Mouse (Mus musculus) stomach, postnatal 0 days (tissue): ENCODE results near the gene Papss2.

Source experiments
- CTCF ChIP-seq: IDR thresholded peaks from 2 replicates; pipeline ENCODE4 v1.5.1; 2016; ENCODE audit warnings: antibody characterized with exemption, low read depth, mild to moderate bottlenecking, moderate library complexity
- EP300 ChIP-seq: optimal IDR thresholded peaks from 2 replicates; pipeline ENCODE3; 2016; ENCODE audit warnings: antibody characterized with exemption

GRCm38 (mm10) chr19:32614772-32615099, 19.1 kb downstream of the Papss2 start:
- TF ChIP-seq CTCF = no peak
- no peak for TF ChIP-seq EP300
